Mouse (Mus musculus): ENCODE data around the gene Clmp. TPM values are rescaled to one million over a fixed set of nuclear protein-coding genes. Genes with fewer than 3 reads are reported as not detected.

Gene Clmp
- polyA plus RNA-seq, 1 experiment = 11.8 TPM

DNA sequence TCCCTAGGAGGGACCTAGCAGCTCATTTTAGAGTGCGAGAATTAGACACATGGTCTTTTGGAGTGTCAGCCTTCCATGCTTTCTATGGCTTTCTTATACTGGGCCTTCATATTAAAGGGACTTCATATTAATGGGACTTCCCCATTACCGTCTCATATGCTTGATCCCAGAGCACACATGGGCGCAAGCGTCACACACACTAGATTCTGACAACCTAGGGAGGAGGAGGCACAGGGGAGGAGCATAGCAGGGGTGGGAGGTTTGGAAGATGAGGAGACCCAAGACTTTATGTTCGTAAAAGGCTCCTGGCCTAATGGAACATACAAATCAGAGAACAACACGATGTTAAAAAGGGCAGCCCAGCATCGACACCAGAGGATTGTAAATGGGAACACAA lies 23.4 kb downstream of the Clmp start:
- Histone ChIP-seq H3K4me3 (replicated peaks; ENCODE audit: extremely low read depth, low read depth, low read length) (no peak overlapping the region), H3K4me1 (ENCODE audit: control insufficient read depth, insufficient read depth, low read length) (no peaks in the 10 kb centered on the region)
- no peak for TF ChIP-seq CTCF (IDR thresholded peaks at IDR 0.05; ENCODE audit: insufficient read depth, low read length)
- no peak for TF ChIP-seq POLR2A (IDR thresholded peaks at IDR 0.05; ENCODE audit: borderline replicate concordance, extremely low read depth, low read depth, low read length)
- WGBS = 72% methylated on average over 7 of the region's 7 CpGs
- DNase-seq = no peak

DNA sequence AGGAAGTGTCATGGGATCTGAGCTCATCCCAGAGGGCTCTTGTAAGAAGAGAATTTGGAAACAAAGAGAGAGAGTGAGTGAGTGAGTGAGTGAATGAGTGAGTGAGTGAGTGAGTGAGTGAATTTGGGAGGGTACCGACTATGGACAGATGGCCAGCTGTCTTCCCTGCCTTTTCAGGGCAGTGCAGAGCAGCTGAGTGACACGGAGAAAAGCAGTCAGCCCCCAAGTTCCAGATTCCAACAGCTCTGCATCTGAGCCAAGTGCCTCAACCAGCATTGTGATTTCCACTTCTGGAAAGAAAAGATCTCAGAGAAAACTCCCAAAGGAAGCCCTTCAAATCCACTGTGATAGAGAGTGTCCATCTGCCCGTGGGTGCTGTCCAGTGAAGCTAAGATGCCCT lies 23.8 kb downstream of the Clmp start:
- TF ChIP-seq CTCF (IDR thresholded peaks at IDR 0.05; ENCODE audit: insufficient read depth, low read length) = no peak
- TF ChIP-seq POLR2A (IDR thresholded peaks at IDR 0.05; ENCODE audit: borderline replicate concordance, extremely low read depth, low read depth, low read length) = no peak
- Histone ChIP-seq H3K4me1 (ENCODE audit: control insufficient read depth, insufficient read depth, low read length) (no peaks in the 10 kb centered on the region), H3K4me3 (replicated peaks; ENCODE audit: extremely low read depth, low read depth, low read length) (no peak overlapping the region)
- DNase-seq = no peak
- WGBS = 53% methylated on average over 3 of the region's 3 CpGs

DNA sequence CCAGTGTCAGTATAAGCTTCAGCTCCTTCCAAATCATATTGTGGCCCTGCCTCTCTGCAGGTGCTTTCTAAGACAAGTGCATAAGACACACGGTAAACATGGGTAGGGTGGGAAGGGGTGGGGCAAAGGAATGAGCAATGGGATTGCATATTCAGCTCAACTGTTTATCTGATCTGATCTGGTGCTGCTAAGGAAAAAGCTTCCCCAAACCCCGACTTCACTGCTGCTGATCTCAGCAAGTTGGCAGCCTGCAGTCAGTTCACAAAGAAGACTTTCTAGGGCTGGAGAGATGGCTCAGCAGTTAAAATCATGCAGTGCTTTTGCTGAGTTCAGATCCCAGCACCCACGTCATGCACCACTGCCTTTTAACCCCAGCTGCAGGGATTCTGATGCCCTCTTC lies 24.2 kb downstream of the Clmp start:
- 28% methylated on average over 3 of the region's 3 CpGs for WGBS
- H3K4me1 ChIP-seq (ENCODE audit: control insufficient read depth, insufficient read depth, low read length) = no peaks in the 10 kb centered on the region

DNA sequence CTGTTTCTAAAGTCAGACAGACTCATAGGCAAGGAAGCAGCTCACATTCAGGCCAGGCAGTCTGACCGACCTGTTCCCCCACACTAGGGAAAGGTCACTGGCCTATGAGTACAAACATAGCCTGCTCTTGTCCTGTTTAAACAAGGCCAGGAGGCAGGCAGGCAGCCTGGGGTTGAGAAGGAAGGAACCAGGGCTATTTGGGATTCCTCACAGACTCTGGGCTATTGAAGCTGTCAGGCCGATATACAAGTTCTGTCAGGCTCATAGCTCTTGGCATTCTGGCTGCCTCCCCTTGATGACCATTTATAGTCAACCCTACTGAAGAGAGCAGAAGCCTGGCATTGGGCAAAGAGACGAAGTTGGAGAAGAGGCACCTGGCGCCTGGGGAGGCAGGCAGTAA lies 25.9 kb downstream of the Clmp start:
- no peaks in the 10 kb centered on the region for H3K4me1 ChIP-seq (ENCODE audit: control insufficient read depth, insufficient read depth, low read length)
- 57% methylated on average over 4 of the region's 4 CpGs for WGBS
- no peak for TF ChIP-seq CTCF (IDR thresholded peaks at IDR 0.05; ENCODE audit: insufficient read depth, low read length)
- TF ChIP-seq POLR2A (IDR thresholded peaks at IDR 0.05; ENCODE audit: borderline replicate concordance, extremely low read depth, low read depth, low read length) = no peak
- no peak for DNase-seq
- no peak overlapping the region for H3K4me3 ChIP-seq (replicated peaks; ENCODE audit: extremely low read depth, low read depth, low read length)

More for the DNA sequence above, 24.2 kb downstream of the Clmp start:
- TF ChIP-seq CTCF (IDR thresholded peaks at IDR 0.05; ENCODE audit: insufficient read depth, low read length) (no peak), POLR2A (IDR thresholded peaks at IDR 0.05; ENCODE audit: borderline replicate concordance, extremely low read depth, low read depth, low read length) (no peak)
- DNase-seq = no peak
- H3K4me3 ChIP-seq (replicated peaks; ENCODE audit: extremely low read depth, low read depth, low read length) = no peak overlapping the region

DNA sequence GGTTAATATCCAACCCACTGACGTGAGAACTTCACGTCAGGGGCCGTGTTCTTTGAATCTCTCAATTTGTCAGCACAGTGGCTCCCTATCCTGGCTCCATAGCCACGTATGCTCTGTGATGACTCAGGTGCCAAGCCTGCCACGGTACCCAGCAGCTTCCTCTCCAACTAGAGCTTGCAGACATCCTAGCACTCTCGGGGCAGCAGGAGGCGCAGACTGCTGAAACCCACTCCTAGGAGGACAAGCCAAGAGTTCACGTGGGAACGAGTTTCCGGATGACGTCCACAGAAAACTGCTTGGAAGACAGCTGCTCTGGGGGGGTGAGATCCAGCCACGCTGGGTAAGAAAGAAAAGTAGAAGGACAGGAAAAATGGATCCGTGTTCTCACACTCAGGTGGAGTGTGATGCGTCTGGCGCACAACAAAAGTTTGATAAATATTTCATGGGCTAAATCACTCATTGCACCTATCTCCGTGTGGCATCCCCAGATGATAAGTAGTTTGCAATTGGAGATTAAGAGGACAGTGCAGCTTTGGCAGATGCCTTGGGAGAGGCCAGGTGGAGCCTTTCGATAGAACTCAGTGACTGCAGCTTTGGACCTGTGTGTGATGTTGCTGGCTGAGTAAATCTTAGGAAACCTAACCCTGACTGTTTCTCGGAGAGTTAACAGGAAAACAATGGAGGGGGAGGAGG lies 31.6 kb downstream of the Clmp start:
- no peak for DNase-seq
- WGBS = 48% methylated on average over 18 of the region's 18 CpGs
- TF ChIP-seq POLR2A (IDR thresholded peaks at IDR 0.05; ENCODE audit: borderline replicate concordance, extremely low read depth, low read depth, low read length) = no peak
- no peak for TF ChIP-seq CTCF (IDR thresholded peaks at IDR 0.05; ENCODE audit: insufficient read depth, low read length)
- Histone ChIP-seq H3K4me1 (ENCODE audit: control insufficient read depth, insufficient read depth, low read length) (no peaks in the 10 kb centered on the region), H3K4me3 (replicated peaks; ENCODE audit: extremely low read depth, low read depth, low read length) (no peak overlapping the region)

DNA sequence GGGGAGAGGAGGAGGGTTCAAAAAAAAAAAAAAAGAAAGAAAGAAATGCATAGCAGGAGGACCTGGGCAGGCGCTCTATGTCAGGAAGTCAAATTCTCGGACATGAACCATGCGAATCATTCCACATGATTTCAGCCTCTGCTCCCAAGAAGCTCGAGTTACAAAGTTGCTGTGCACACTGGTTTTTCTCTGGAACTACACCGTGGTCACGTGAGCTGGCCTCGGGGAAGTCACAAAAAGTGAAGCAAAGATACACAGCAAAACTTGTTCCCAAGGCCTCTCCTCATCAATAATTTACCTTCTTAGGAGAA lies 32.1 kb downstream of the Clmp start:
- no peak for DNase-seq
- no peak for TF ChIP-seq POLR2A (IDR thresholded peaks at IDR 0.05; ENCODE audit: borderline replicate concordance, extremely low read depth, low read depth, low read length)
- no peak for TF ChIP-seq CTCF (IDR thresholded peaks at IDR 0.05; ENCODE audit: insufficient read depth, low read length)
- WGBS = 20% methylated on average over 7 of the region's 7 CpGs
- no peak overlapping the region for H3K4me3 ChIP-seq (replicated peaks; ENCODE audit: extremely low read depth, low read depth, low read length)
- no peaks in the 10 kb centered on the region for H3K4me1 ChIP-seq (ENCODE audit: control insufficient read depth, insufficient read depth, low read length)

DNA sequence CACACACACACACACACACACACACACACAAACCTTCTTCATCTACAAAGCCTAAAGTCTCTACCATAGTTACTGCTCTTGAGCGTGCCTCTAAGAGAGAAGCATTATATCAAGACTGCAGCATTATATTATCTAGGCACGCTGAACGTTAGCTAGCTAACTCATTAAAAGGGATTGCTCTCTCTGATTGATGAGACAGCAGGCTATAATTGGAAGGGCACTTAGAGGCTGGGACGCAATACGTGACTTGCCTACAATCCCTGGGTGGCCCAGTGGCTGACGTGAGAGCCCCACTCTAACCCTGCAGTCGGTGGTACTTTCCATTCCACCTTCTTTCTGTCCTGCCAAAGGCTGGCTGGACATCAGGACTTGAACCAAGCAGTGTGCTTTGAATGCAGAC lies 35.1 kb downstream of the Clmp start:
- Histone ChIP-seq H3K4me3 (replicated peaks; ENCODE audit: extremely low read depth, low read depth, low read length) (no peak overlapping the region), H3K4me1 (ENCODE audit: control insufficient read depth, insufficient read depth, low read length) (no peaks in the 10 kb centered on the region; the same call in 1 of the 2 replicates)
- TF ChIP-seq POLR2A (IDR thresholded peaks at IDR 0.05; ENCODE audit: borderline replicate concordance, extremely low read depth, low read depth, low read length) = no peak
- no peak for TF ChIP-seq CTCF (IDR thresholded peaks at IDR 0.05; ENCODE audit: insufficient read depth, low read length)
- WGBS = 62% methylated on average over 7 of the region's 7 CpGs
- DNase-seq = no peak

DNA sequence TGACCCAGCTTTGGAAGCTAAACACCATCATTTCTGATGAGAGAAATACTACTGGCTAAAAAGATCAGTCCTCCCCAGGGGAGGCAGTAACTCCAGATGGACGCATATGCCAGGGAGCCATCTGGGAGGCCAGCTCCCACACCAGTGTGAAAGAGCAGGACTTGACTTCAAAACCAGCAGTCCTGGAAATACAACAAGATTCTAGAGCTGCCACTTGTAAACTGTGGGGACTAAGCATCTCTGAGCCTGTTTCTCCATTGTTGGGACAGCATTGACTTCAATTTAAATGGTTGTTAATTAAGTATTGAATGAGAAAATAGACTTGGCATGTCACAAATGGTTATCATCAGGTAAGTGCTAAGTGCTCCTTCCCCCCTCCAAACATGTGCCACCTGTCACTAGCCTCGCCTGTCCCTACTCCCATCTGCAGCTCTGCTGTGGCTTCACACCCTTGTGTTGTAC lies 37.6 kb downstream of the Clmp start:
- Histone ChIP-seq H3K4me3 (replicated peaks; ENCODE audit: extremely low read depth, low read depth, low read length) (no peak overlapping the region), H3K4me1 (ENCODE audit: control insufficient read depth, insufficient read depth, low read length) (no peaks in the 10 kb centered on the region; the same call in 1 of the 2 replicates)
- 63% methylated on average over 2 of the region's 2 CpGs for WGBS
- no peak for DNase-seq
- TF ChIP-seq POLR2A (IDR thresholded peaks at IDR 0.05; ENCODE audit: borderline replicate concordance, extremely low read depth, low read depth, low read length) = no peak
- no peak for TF ChIP-seq CTCF (IDR thresholded peaks at IDR 0.05; ENCODE audit: insufficient read depth, low read length)

DNA sequence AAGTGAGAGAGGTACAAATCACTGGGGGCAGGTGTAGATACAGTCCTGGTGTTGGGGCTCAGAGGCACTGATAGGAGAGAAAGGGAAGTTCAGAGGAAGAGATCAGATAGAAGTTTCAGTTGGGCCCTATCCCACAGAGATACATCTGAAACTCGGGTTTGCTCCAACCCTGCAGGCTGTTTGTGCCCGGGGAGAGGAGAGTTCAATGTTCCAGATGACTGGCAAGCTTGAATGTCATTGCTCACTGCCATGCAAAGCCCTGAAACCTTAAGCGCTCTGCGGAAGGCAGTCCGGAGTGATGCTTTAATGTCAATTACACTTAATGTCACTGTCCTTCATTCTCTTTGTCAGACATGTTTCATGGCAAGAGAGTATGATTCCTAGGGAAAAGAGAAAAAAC lies 39.2 kb downstream of the Clmp start:
- no peak for TF ChIP-seq CTCF (IDR thresholded peaks at IDR 0.05; ENCODE audit: insufficient read depth, low read length)
- no peak for TF ChIP-seq POLR2A (IDR thresholded peaks at IDR 0.05; ENCODE audit: borderline replicate concordance, extremely low read depth, low read depth, low read length)
- no peak for DNase-seq
- WGBS = 69% methylated on average over 5 of the region's 5 CpGs
- Histone ChIP-seq H3K4me3 (replicated peaks; ENCODE audit: extremely low read depth, low read depth, low read length) (no peak overlapping the region), H3K4me1 (ENCODE audit: control insufficient read depth, insufficient read depth, low read length) (no peaks in the 10 kb centered on the region; the same call in 1 of the 2 replicates)

DNA sequence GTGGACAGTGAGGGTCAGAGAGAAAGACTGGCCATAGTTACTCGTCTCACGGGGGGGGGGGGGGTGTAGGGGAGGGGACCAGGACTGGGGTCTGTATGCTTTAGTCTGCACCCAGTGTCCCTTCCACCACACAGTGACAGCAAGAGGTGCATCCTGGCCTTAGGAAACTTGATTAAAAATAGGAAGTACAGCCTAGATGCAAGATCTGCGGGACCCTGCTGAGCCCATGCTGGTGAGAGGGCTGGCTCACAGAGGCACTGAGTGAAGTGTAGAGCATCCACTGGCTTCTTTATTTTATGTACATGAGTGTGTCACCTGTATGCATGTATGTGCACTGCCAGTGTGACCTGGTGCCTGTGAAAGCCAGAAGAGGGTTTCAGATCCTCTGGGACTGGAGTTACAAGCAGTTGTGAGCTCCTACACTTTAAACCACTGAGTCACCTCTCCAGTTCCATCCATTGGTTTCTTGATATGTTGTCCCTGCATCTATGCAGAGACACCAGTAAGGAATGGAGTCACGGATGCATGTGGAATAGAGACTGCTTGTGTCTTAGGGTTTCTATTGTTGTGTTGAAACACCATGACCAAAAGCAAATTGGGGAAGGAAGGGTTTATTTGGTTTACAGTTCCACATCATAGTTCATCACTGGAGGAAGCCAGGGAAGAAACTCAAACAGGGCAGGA lies 41.5 kb downstream of the Clmp start:
- 83% methylated on average over 4 of the region's 4 CpGs for WGBS
- DNase-seq = no peak
- H3K4me1 ChIP-seq (ENCODE audit: control insufficient read depth, insufficient read depth, low read length) = peaks cover 3% of the 10 kb centered on the region; the same call in 1 of the 2 replicates
- TF ChIP-seq POLR2A (IDR thresholded peaks at IDR 0.05; ENCODE audit: borderline replicate concordance, extremely low read depth, low read depth, low read length) = no peak
- no peak for TF ChIP-seq CTCF (IDR thresholded peaks at IDR 0.05; ENCODE audit: insufficient read depth, low read length)
- no peak overlapping the region for H3K4me3 ChIP-seq (replicated peaks; ENCODE audit: extremely low read depth, low read depth, low read length)
